Mouse (Mus musculus) megakaryocyte, embryonic 14.5 days (primary cell): ENCODE measurements around the gene Cavin3.

ENCODE experiments used
- FLI1 ChIP-seq: IDR thresholded peaks from 2 replicates; pipeline ENCODE4 v1.6.1; 2012; ENCODE audit warnings: low read length, inconsistent platforms, mixed read lengths
- GATA1 ChIP-seq: IDR thresholded peaks from 3 replicates; pipeline ENCODE4 v1.6.1; 2012; ENCODE audit warnings: mixed read lengths, low read length, inconsistent platforms, borderline replicate concordance

DNA sequence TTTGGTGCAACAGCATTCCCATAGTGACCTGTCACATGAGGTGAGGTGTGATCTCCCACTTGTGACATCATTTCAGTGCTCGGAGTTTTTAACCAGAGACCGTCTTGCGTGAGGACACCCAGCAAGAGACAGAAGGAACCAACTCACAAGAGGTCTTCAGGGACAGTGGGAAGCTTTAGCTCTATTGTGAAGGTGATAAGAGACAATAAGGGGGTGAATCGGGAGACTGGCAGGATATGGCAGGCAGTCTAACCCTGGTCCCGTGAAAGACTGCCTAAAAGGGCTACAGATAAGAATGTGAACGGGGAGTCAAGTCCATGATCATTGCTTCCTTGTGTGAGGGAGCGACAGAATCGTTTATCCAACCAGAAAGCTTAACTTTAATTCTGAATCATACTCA is 3.8 kb downstream of the Cavin3 start:
- no peak for TF ChIP-seq GATA1
- TF ChIP-seq FLI1: no peak
